Mouse (Mus musculus): ENCODE data around the gene Ift172. TPM values are rescaled to one million over a fixed set of nuclear protein-coding genes. Genes with fewer than 3 reads are reported as not detected.
A peak's percentile ranks its signal among the peaks of the same experiment; 100 is the strongest.

The Ift172 gene
- total RNA-seq, 4 experiments from 2014 or later: 33.9 to 50.7 (median 42.3) TPM

DNA sequence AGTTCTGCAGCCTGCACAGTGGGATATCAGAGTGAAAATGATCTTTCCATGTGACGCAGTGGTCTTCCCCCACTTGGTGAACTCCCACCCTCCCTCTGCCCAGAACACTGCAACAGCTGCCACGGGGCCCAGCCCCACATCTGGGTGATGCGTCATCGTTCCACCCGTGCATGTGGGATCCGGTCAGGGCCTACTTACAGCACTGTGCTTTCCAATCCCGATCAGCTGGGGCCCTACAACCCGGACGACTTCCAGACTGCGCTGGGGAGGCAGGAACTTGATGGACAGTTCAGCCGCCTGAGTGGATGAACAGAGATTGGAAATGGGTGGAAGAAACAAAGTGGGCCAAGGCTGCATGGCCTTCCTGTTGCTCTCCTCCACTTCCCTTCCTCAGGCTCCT lies 33.3 kb downstream of the Ift172 start:
- no peak for DNase-seq (ENCODE audit: low spot score)

DNA sequence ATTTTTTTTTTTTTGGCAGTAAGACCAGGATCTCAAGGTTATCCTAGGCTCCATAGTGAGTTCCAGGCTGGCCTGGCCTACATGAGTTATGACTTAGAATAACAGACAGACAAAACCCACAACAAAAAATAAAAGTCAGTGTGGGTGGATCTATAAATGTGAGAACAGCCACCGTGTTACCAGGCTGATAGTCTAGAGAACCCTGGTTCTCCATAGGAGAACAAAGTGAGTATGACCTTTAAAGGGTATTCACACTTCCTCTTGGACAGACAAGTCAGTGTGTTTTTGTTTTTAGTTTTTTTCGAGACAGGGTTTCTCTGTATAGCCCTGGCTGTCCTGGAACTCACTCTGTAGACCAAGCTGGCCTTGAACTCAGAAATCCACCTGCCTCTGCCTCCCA lies 34.9 kb downstream of the Ift172 start:
- no peak for DNase-seq (ENCODE audit: low spot score)

DNA sequence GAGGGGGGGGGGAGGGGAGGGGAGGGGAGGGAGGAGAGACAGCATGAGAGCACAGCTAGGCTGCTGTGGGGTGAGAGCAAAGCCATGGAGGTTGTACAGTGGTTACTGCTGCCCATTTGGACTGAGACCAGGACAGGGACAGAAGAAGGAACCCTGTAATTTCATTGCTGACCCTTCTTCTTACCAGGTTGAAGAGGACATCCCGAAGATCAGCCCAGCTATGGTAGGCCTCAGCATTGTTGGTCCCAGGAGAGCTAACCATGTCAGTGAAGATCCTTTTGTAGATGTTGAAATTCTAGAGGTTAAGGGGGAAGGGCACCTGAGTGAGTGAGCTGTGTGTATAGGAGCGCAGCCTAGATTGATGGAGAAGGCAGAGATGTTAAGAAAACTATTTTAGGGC lies 35.5 kb downstream of the Ift172 start:
- no peak for DNase-seq (ENCODE audit: low spot score)

DNA sequence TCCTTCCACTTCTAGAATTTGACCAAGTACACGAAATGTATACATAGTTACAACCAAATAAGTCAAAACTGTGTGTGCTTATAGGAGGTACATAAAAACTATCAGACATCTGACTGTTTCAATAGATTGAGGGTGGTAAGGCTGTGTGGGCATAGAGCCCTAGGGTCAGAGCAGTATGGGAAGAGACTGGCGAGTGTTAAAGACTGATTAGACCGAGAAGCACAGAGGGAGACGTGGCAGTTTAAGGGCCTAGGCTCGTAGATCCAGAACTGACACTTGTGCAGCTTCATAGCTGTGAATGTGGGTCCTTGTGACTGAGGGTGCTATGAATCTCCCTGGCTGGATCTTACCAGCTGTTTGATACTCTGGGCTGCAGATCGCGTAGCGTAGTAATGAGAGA lies 36.0 kb downstream of the Ift172 start:
- no peak for DNase-seq (ENCODE audit: low spot score)

DNA sequence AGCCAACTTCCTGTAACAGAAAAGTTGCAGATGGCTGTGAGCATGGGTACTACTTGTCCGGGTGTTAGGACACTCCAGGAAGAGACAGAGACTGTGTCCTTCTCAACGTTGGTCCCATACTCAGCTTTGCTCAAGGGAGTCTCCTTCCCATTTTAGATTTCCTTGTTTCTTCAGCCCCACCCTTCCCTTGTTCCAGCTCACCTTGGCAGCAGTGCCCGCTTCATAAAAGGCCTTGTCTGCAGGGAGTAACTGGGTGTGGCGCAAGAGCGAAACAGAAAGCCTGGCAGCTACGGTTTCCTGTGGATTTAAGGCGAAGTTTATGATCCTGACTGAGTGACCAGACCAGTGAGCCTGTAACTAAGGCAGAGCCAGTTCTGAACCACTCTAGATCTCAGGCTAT lies 36.5 kb downstream of the Ift172 start:
- DNase-seq (ENCODE audit: low spot score): peak; percentile 66

DNA sequence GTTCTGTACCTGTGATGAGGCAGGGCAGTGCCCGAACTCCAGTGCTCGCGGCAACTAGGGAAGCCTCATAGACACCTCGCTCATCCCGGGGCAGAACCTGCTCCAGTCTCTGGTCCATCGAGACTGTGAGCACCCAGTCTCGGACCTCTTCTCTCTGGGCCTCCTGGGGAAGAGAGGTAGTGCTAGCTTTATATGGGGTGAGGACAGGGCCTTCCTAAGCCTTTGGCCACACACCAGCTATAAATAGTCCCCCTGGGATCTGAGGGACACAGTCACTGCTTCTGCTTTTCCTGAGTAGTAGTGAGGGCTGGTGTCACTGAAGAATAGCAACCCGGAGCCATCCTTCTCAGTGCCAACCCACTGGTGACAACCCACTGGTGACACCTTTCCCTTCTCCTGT lies 37.1 kb downstream of the Ift172 start:
- no peak for DNase-seq (ENCODE audit: low spot score)

DNA sequence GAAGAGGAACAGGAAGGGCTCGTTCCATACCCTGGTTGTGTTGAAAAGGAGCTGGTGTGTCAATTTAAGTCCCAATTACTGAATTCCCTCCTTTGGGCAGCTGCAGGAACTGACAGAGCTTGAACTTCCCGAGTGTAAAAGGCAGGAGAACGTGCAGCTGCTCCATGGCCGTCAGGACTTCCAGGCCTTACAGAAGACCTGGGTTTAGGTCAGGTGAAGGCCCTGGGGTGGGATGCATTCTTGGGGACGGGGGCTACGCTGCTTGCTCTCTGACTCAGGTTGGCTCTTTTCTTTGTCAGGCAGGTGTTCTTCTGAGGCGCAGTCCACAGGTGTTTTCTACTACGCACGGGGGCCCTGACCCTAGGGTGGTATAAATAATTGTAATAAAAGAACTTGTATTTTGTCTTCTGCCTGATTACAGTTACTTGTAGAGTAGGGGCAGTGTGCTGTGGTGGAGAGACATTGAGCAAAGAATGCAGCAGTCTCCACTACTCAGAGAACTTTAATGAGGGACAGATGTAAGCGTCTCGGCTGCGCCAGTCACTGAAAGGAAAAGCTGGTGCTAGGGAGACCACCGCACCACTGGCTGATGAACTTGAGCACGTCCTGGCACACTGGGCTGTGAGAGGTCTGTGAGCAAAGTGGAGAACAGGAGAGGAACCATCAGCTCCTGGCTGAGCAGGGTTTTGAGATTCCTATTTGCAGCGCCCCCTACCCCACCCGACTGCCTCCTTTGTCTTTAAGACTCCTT lies 37.9 kb downstream of the Ift172 start:
- no peak for DNase-seq (ENCODE audit: low spot score)

DNA sequence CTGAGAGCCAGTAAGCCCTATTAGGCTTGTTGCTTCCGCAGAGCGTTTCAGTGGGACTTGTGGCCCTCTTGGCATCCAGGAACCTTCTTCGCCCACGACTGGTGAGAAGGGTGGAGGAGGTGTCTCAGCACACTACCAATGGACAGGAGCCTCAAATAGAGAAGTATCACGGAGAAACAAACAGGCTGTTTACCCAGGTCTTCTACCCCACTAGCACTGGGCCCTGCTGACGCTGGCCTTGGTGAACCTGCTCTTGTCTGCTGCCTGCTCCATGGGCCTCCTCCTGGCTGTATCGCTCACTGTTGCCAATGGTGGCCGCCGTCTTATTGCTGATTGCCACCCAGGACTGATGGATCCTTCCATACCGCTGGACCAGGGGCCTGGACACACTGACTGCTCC lies 38.8 kb downstream of the Ift172 start:
- DNase-seq (ENCODE audit: low spot score): no peak

DNA sequence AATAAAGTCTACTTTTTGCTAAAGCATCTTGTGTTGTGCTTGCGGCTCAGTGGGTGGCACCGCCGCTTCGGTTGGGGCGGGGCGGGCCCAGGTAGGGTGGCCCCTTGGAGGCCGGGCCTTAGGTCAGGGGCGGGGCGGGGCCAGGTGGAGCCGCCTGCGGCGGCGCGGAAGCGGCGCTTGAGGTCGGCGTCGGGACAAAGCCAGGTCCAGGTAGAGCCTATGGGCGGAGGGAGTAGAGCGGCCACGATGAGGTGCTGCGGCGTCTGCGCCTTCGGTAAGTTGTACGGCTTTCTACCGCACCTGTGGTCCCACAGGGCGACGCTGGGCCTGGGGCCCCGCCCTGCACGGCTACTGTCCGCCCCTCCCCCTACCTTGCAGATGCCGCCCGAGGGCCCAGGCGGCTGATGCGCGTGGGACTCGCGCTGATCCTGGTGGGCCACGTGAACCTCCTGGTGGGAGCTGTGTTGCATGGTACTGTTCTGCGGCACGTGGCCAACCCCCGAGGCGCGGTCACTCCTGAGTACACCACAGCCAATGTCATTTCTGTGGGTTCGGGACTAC lies 39.3 kb downstream of the Ift172 start, which contains the start of gene Krtcap3:
TSS of gene Krtcap3 (plus strand) at position 151 of the 561 bp plus-strand sequence.
- no peak for DNase-seq (ENCODE audit: low spot score)

DNA sequence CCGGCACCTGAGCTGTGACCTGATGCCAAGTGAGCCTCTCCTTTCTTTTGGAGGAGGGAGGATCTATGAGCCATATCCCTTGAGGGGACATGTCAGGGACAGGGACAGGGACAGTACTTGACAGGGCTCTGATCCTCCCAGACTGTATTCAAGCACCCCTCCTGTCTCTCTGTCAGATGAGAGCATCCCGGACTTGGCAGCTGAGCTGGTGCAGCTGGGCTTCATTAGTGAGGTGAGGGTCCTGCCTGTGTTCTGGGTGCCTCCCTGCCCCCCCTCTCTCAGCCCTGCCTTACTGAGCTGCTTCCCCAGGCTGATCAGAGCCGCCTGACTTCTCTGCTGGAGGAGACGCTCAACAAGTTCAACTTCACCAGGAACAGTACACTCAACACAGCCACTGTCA lies 40.2 kb downstream of the Ift172 start:
- DNase-seq (ENCODE audit: low spot score): no peak

DNA sequence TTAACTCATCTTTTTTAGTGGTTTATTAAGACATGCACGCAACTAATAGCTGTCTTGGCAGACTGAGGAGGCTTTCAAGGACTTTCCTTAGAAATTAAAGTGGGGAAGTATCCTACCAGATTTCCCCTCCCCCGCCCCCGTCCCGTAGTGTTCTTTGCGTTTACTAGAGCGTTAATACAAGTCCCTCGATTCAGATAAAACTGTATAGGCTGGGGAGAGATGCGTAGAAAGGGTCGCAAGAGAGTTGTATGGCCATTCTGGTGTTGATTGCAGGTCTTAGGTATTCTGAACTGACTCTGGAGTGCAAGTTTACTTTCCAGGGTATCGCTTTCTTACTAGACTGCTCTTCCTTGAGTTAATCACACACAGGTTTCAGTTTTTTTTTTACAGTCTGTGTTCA lies 48.7 kb downstream of the Ift172 start:
- no peak for DNase-seq (ENCODE audit: low spot score)

DNA sequence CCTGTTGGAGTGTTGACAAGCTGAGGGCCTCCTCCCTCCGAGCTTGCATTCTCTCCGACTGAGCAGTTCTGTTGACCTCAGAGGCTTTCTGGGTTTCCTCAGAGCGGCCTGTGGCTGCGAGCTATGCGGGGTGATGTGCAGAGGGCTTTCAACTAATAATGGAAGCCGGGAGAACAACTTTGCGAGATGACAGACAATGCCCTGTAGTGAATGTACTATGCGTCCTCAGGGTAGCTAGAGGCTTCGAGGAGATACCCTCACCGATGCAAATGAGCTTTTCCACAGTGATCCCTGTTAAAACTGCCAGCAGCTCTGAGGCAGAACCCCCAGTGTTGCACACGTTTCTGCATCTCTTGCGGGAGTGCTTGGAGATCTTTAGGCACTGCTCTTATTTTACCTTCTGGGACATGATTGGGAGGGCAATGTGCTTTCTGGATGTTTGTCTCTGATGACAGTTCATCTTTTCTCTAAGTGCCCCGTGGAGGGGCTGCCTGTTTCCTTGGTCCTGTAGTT lies 49.3 kb downstream of the Ift172 start:
- DNase-seq (ENCODE audit: low spot score): no peak

DNA sequence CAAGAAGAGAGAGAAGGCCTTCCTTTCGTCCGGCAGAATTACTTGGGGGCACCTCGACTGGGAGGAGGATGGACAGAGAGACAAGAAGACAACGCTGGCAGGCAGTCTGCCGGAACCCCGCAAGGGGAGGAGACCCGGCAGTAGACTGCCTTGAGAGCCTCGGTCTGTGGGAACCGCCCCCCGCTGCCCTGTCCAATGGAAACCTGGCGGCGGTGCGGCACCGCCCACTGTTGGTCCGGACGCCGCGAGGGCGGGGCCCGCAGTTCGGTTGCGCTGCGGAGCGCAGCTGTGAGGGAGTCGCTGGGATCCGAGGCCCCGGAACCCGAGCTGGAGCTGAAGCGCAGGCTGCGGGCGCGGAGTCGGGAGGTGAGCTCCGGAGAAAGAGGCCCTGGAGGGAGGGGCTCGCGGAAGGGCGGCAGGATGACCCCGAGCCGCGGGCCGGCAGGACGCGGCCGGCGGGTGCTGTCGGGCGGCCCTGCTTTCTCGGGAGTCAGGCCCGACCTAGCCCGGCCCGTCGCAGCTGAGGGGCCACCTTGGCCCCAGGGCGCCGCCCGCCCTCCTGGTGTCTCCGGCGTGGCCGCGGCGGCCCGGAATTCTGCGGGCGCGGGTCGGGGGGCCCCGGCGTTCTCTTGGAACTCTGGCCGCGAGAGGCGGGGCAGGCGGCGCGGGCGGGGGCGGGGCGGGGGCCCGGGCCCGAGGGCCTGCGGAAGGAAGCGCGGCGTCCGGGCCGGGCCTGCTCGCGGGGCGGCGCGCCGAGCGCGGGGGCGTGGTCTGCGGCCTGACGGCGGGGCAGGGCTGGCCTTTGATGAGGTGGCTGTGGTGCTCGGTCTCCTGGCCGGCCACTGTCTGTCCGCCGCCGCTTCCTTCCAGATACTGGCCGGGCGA lies 50.0 kb downstream of the Ift172 start, which contains the start of the genes Nrbp1 and Gm9970:
TSS of gene Nrbp1 (plus strand) at position 228 of the 885 bp plus-strand sequence.
TSS of gene Gm9970 (minus strand) at position 596 of the 885 bp plus-strand sequence.
- DNase-seq (ENCODE audit: low spot score): peak; percentile 94

DNA sequence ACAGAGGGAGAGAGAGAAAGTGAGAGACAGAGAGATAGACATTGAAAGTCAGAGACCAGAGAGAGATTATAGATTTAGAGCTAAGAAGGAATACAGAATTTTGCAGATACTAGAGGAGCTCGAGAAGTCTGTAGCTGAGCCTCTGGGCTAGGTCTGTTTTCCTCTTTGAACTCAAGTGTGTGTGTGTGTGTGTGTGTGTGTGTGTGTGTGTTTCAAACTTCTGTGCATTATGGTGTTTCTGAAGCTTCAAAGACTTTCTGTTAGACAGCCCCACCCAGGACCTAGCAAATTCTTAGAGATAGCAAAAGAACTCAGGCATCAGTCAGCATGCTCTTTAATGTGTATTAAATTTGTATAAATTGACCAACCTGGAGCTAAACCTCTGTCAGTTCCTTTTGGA lies 64.3 kb downstream of the Ift172 start:
- no peak for DNase-seq (ENCODE audit: low spot score)

DNA sequence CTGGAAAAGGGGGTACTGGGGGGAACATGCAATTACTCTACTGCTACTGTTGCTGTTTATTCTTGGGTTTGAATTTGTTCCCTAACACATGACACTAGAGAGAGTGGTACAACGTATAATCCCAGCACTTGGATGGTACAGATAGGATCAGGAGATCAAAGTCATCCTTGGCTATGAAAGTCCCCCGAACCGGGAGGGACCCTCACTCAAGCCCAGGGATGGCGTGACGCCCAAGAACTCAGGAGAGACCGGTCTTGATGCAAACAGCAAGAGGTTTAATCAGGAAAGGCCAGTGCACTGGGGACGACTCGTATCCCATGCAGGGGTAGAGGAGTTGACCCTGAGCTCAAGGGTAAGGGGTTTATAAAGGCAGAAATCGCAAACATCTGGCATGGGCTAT lies 68.2 kb downstream of the Ift172 start:
- DNase-seq (ENCODE audit: low spot score): no peak

DNA sequence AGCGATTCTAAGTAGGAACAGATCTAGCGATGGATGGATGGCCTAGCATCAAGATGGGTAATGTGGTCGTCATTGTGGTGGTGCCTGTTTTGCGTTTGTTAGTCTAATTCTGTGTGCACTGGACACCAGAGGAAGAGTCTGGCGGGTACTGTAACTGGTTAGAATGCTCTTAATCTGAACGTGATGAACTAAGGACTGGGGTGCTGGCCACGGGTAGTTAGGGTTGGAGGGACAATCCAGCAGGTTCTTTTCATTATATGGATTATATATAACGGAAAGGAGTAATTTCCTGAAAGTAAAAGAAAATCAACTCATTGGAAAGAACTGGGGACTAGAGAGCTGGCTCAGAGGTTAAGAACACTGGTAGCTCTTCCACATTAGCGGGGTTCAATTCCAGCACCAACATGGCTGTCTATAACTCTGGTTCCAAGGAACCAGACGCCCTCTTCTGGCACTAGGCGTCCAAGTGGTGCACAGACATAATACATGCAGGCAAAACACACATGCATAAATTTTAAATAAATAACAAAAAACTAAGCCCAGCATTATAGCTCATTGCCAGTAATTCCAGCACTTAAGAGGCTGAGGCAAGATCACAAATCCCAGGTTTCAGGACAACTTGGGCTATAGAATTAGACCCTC lies 69.5 kb downstream of the Ift172 start:
- DNase-seq (ENCODE audit: low spot score): no peak

DNA sequence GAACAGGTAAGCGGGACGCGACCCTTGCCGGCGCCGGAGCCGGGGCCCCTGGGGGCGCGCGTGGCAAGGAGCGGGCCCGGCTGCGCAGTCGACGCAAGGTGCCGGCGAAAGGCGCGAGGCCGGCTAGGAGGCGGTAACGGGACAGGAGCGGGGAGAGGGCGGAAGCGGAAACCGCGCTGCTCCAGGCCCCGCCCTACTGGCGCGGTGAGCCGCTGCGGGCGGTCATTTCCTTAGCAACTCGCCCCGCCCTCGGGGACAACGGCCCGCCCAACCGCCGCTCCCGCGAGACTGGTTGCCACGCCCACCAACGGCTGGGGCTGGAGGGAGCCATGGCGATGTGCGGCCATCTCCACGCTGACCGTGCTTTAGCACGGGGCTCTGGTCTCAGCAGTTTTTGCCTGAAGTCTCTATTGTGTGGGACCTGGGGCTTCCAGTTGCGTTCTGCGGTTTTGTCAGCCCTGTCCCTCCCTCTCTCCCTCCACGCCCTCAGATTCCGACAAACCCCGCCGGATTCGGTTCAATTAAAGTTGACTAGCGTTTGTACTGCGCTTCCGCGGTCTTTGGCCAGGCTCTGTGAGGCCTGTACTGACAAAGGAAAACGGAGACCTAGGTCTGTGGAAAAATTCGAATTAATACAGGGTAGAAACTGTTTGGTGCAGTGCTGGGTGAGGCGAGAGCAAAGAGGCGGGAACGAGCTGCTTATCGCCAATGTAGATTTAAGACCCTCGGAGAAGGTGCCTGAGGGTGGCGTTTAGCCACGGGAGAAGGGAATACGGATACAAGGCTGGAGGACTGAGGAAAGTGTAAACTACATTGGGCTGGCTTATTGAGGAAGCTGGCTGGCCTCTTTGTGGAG lies 70.2 kb downstream of the Ift172 start, which contains the start of gene Ppm1g:
TSS of gene Ppm1g (minus strand) at position 240 of the 856 bp plus-strand sequence.
- DNase-seq (ENCODE audit: low spot score): peak; percentile 97

DNA sequence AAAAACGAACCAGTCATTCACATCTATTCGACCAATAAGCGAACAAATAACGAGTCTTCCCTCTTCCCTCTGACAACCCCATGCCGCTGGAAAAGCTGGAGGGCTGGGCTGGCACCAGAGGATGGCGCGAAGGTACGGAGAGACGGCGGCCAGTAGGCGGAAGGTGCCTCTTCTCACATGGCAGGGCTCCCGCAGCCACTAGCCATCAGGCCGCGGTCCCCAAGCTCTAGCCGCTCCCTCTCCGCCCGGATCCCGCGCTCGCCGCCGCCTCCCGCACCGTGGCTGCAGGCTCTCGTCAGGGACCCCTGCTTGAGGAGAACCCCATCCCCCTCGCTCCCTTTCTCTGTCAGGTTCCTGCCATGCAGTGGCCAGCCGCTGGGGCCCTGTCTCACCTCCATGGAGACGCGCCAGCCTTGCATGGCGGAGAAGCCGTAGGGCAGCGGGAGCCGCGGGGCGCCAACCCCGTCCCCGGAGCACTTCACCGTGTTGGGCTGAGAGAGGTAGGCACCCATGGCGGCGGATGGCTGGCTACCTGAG lies 70.9 kb downstream of the Ift172 start:
- DNase-seq (ENCODE audit: low spot score): no peak

DNA sequence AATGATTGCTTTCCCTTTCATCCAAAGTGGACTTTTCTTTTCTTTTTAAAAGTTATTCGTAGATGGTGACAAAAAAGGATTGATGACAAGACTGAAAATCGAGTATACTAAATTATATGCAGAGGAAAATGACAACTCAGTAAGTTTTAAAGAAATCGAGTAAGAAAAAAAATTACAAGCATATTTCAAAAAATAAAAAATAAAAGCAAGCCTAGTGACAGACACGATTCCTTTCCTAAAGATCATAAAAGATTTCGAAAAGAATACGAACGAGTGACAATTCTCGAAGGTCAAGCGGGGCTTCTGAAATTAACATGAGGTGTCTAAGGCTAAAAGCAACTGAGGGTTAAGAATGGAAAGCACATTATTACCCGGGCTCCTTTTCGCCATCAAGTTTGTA lies 71.4 kb downstream of the Ift172 start:
- DNase-seq (ENCODE audit: low spot score): no peak

DNA sequence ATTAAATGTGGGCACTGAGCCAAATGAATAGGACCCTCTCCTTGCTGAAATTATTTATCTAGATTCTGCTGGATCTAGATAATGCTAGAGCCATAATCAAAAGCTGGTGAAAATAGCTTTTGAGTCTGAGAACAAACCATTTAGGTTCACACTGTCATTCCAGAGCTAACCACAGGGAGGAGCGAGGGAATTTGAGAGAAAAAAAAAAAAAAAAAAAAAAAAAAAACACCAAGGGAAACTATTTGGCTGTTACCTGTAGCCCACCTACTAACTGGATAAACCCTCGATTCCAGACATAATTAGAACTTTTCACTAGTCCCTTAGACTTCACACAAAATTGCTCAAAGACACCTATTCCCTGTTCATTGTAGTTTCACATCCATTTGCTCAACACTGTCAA lies 71.8 kb downstream of the Ift172 start:
- no peak for DNase-seq (ENCODE audit: low spot score)

Measured in heart, adult 8-10 months (tissue).